ENCODE assay signal across 16 mouse cellular contexts in the genomic region with DNA sequence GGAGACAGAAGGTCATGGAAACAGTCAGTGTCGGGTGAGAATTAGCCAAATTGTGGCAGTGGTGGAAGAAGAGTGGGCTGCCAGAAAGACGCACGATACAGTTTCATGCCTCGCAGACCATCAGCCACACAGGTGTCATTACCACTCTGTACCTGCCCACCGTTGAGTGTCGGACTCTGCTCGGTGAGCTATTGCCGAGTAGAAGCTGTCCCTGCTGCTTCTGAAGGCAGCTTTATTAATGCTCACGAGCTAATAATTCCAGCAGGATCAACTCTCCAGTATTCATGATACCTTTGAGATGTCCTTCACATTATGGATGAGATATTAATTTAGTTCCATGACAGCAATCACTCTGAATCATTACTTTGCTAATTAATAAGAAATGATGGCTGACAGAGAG.
"Had no signal": no experiment of that assay in that cellular context is flagged by ENCODE, and none has a peak within 500 bp of the region (broad histone marks: within the 10 kb centered on the region; RNA-seq: fewer than 3 reads in every experiment).

No protein-coding gene starts in this region.

- H3K4me2 ChIP-seq: lung, embryonic 14.5 days; midbrain, embryonic 12.5 days; neural tube, embryonic 12.5 days had no signal

- DNase-seq: lung, adult 18-20 months; lung, postnatal 10 days; lung, postnatal 4 days; retina, postnatal 1 day; right cerebral cortex, adult 18-20 months; right cerebral cortex, postnatal 25 days; spleen, adult 18-20 months; thymus, adult 18-20 months; thymus, postnatal 14 days; thymus, postnatal 36 days had no signal

- H3K27ac ChIP-seq: midbrain, embryonic 10.5 days; midbrain, embryonic 12.5 days; neural tube, embryonic 12.5 days had no signal

- H3K27me3 ChIP-seq: midbrain, embryonic 12.5 days; neural tube, embryonic 12.5 days had no signal

- H3K4me3 ChIP-seq: midbrain, embryonic 10.5 days; midbrain, embryonic 12.5 days; myocyte; neural tube, embryonic 12.5 days had no signal

- H3K36me3 ChIP-seq: midbrain, embryonic 10.5 days; midbrain, embryonic 12.5 days; neural tube, embryonic 12.5 days had no signal

- H3K4me1 ChIP-seq: midbrain, embryonic 12.5 days; neural tube, embryonic 12.5 days had no signal

- ATAC-seq: midbrain, embryonic 16.5 days had no signal

- H3K9ac ChIP-seq: lung, embryonic 14.5 days; midbrain, embryonic 12.5 days; neural tube, embryonic 12.5 days had no signal
